21 mouse cellular contexts compared by ENCODE assay signal in genomic region chr14:21561396-21562065, GRCm38 (mm10).
DNase-seq lines count a peak whose midpoint lies in the region; ATAC-seq and TF ChIP-seq lines count a peak whose summit lies in the region.
"Had no signal": no experiment of that assay in that cellular context is flagged by ENCODE, and none has a peak within 500 bp of the region (broad histone marks: within the 10 kb centered on the region; RNA-seq: fewer than 3 reads in every experiment).

No protein-coding gene starts in this region.

- no peak overlapping the region for H3K4me3 ChIP-seq in stomach, embryonic 15.5 days (replicated peaks)
- H3K4me3 ChIP-seq in stomach, postnatal 0 days (ENCODE audit: low read depth, low read length), result no peak overlapping the region
- H3K4me3 ChIP-seq in lung, adult 2 months (replicated peaks; ENCODE audit: extremely low read depth, low read depth, low read length), result no peak overlapping the region
- H3K4me3 ChIP-seq: forebrain, embryonic 12.5 days; hindbrain, embryonic 10.5 days; left cerebral cortex, adult 2 months; limb, embryonic 12.5 days; midbrain, embryonic 12.5 days had no signal

- WGBS in stomach, embryonic 15.5 days, result 77% methylated on average over 8 of the region's 8 CpGs
- WGBS in stomach, postnatal 0 days, result 83% methylated on average over 8 of the region's 8 CpGs
- 89% methylated on average over 8 of the region's 8 CpGs for WGBS in lung, adult 2 months

- H3K36me3 ChIP-seq in stomach, embryonic 15.5 days, result no peaks in the 10 kb centered on the region
- no peaks in the 10 kb centered on the region for H3K36me3 ChIP-seq in stomach, postnatal 0 days (ENCODE audit: control insufficient read depth, insufficient read depth, low read length)
- H3K36me3 ChIP-seq: forebrain, embryonic 12.5 days; midbrain, embryonic 12.5 days had no signal

- H3K4me2 ChIP-seq in stomach, embryonic 15.5 days, result no peak overlapping the region
- no peak overlapping the region for H3K4me2 ChIP-seq in stomach, postnatal 0 days (replicated peaks; ENCODE audit: low read depth)
- H3K4me2 ChIP-seq: forebrain, embryonic 12.5 days; limb, embryonic 12.5 days; midbrain, embryonic 12.5 days had no signal

- peak; percentile 21 to 42 for DNase-seq in heart, adult 18-20 months
- DNase-seq in heart, postnatal 25 days (ENCODE audit: low spot score), result no peak
- no peak for DNase-seq in stomach, postnatal 0 days (ENCODE audit: low spot score)
- DNase-seq in liver, result peak; percentile 62
- DNase-seq in kidney, postnatal 36 days, result no peak
- DNase-seq in lung, adult 2 months, result no peak
- DNase-seq: adrenal gland, postnatal 25 days; cerebellum, postnatal 10 days; gastrocnemius, postnatal 25 days; kidney, adult 18-20 months; kidney, postnatal 10 days; lung, postnatal 10 days; right cerebral cortex, postnatal 14 days had no signal

- no peak for TF ChIP-seq POLR2A in lung, adult 2 months (IDR thresholded peaks at IDR 0.05; ENCODE audit: borderline replicate concordance, extremely low read depth, low read depth, low read length)

- no peaks in the 10 kb centered on the region for H3K27me3 ChIP-seq in stomach, embryonic 15.5 days (replicated peaks)
- H3K27me3 ChIP-seq in stomach, postnatal 0 days (ENCODE audit: control insufficient read depth, insufficient read depth, low read length), result no peaks in the 10 kb centered on the region
- H3K27me3 ChIP-seq: forebrain, embryonic 12.5 days; limb, embryonic 12.5 days; midbrain, embryonic 12.5 days; Patski had no signal

- no peaks in the 10 kb centered on the region for H3K9me3 ChIP-seq in stomach, embryonic 15.5 days
- no peaks in the 10 kb centered on the region for H3K9me3 ChIP-seq in stomach, postnatal 0 days (ENCODE audit: control insufficient read depth, low read length)
- H3K9me3 ChIP-seq: forebrain, embryonic 12.5 days; hindbrain, embryonic 10.5 days; limb, embryonic 12.5 days; midbrain, embryonic 12.5 days had no signal

- no peak for TF ChIP-seq EP300 in stomach, postnatal 0 days (optimal IDR thresholded peaks at IDR 0.05)

- no peak overlapping the region for H3K9ac ChIP-seq in stomach, embryonic 15.5 days
- H3K9ac ChIP-seq in stomach, postnatal 0 days (ENCODE audit: low read length), result no peak overlapping the region
- H3K9ac ChIP-seq: forebrain, embryonic 12.5 days; limb, embryonic 12.5 days; midbrain, embryonic 12.5 days had no signal

- no peak overlapping the region for H3K27ac ChIP-seq in stomach, embryonic 15.5 days
- H3K27ac ChIP-seq in stomach, postnatal 0 days (replicated peaks), result no peak overlapping the region
- H3K27ac ChIP-seq: forebrain, embryonic 12.5 days; hindbrain, embryonic 10.5 days; left cerebral cortex, adult 2 months; limb, embryonic 12.5 days; midbrain, embryonic 12.5 days had no signal

- ATAC-seq in stomach, embryonic 15.5 days (ENCODE audit: insufficient read depth, low FRiP score, low read depth), result 0 out of 2 replicates have a peak, but pooled peaks have one; percentile 51
- ATAC-seq in stomach, postnatal 0 days (ENCODE audit: low FRiP score, low TSS enrichment), result no peak
- ATAC-seq in megakaryocyte progenitor cell, adult 5-6 weeks (replicated peaks; ENCODE audit: poor library complexity), result peak; percentile 79
- ATAC-seq: Patski had no signal

- no peak for TF ChIP-seq CTCF in stomach, postnatal 0 days (IDR thresholded peaks at IDR 0.05; ENCODE audit: low read depth)
- no peak for TF ChIP-seq CTCF in lung, adult 2 months (IDR thresholded peaks at IDR 0.05; ENCODE audit: insufficient read depth, low read length)

- H3K4me1 ChIP-seq in stomach, embryonic 15.5 days, result peaks cover 29% of the 10 kb centered on the region
- peaks cover 8% of the 10 kb centered on the region; the same call in 1 of the 2 replicates for H3K4me1 ChIP-seq in stomach, postnatal 0 days (replicated peaks; ENCODE audit: control insufficient read depth, insufficient read depth)
- peaks cover 3% of the 10 kb centered on the region; the same call in 1 of the 2 replicates for H3K4me1 ChIP-seq in lung, adult 2 months (ENCODE audit: control insufficient read depth, insufficient read depth, low read length)

- intact Hi-C loops in heart, postnatal 25 days (cut with DNase I), result no loop called here

Comparison
In these comparisons a context has a peak if more than half of its experiments do, and no peak if none do; other contexts are left out.
1. DNase-seq: peak in heart, adult 18-20 months (2 of 2) and liver (single experiment); none in heart, postnatal 25 days (single experiment), stomach, postnatal 0 days (single experiment), kidney, postnatal 36 days (0 of 2) and lung, adult 2 months (single experiment).